Mouse (Mus musculus) natural killer cell, adult 2 months (primary cell): ENCODE measurements around the gene Ppt2.

Source experiments
- DNase-seq, 2 experiments: peaks; one replicate each; pipeline ENCODE4 v3.0.0; 2022; ENCODE audit warnings: low spot score in 2 of 2

Ppt2 gene

DNA sequence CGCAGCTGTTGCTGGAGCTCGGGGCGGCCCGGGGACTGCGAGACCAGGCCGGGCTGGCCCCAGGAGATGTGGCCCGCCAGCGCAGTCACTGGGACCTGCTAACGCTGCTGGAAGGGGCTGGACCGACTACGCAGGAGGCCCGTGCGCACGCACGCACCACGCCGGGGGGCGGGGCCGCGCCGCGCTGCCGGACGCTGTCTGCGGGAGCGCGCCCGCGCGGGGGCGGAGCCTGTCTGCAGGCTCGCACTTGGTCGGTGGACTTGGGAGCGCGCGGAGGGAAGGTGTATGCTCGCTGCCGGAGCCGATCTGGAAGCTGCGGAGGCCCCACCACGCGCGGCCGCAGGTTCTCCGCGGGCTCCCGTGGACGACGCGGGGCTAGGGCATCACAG is 40.9 kb downstream of the Ppt2 start:
- peak; percentile 94 to 95 for DNase-seq

GRCm38 (mm10) chr17:34586796-34587422 is 41.4 kb downstream of the Ppt2 start:
- peak; percentile 60 to 63 for DNase-seq

GRCm38 (mm10) chr17:34585877-34586771 is 42.2 kb downstream of the Ppt2 start:
- no peak for DNase-seq

GRCm38 (mm10) chr17:34585121-34585520 is 43.2 kb downstream of the Ppt2 start:
- DNase-seq, result no peak

DNA sequence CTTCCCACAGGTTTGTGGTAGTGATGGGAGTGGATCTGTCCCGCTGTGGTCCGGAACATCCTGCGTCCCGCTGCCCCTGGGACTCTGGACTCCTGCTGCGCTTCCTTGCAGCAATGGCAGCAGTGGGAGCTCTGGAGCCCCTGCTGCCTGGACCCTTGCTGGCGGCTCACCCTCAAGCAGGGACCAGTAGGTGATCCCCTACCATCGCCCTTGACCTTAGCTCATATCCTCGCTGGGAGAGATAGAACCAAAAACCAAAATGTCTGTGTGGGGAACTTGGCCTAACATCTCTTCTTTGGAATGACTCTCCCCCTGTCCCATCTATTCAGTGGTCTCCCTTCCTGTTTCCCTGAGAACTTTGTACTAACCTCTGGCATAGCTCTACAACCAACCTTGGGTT is 44.5 kb downstream of the Ppt2 start:
- no peak for DNase-seq

- DNase-seq, result no peak
These were observed 44.9 kb downstream of the Ppt2 start for GRCm38 (mm10) chr17:34583397-34583796.

- DNase-seq, result no peak
These were observed 45.8 kb downstream of the Ppt2 start for GRCm38 (mm10) chr17:34582528-34582927.

DNA sequence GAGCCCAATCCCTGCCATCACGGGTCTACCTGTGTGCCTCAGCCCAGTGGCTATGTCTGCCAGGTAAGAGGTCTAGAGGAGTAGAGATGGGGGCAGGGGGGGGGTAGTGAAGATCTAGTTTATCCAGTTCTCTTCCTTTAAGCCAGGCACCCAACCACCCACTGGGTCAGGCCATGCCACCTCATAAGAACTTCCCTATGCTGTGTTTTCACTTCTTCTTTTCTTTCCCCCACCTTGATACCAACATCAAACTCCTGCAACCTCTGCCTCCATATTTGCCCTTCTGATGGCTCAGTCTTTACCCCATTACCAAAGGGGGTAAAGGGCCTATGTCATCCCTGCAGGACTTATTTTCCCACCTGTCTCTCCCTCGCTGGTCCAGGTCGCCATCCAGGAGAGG is 50.2 kb downstream of the Ppt2 start:
- peak in 1 of 2 experiments; percentile 54 for DNase-seq

GRCm38 (mm10) chr17:34576577-34576976 is 51.7 kb downstream of the Ppt2 start:
- no peak for DNase-seq

- DNase-seq, result no peak
These were observed 55.9 kb downstream of the Ppt2 start for GRCm38 (mm10) chr17:34572361-34572760.

- no peak for DNase-seq
These were observed 56.4 kb downstream of the Ppt2 start for GRCm38 (mm10) chr17:34571875-34572274.

GRCm38 (mm10) chr17:34569919-34570318 is 58.4 kb downstream of the Ppt2 start:
- DNase-seq, result no peak

DNA sequence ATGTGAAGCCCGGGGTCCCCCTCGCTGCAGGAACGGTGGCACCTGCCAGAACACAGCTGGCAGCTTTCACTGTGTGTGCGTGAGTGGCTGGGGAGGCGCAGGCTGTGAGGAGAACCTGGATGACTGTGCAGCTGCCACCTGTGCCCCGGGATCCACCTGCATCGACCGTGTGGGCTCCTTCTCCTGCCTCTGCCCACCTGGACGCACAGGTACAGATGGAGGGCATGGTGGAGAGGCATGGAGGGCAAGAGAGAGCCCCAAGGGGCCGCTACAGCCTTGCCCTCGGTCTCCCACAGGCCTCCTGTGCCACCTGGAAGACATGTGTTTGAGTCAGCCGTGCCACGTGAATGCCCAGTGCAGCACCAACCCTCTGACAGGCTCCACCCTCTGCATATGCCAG is 59.9 kb downstream of the Ppt2 start:
- DNase-seq, result no peak

DNA sequence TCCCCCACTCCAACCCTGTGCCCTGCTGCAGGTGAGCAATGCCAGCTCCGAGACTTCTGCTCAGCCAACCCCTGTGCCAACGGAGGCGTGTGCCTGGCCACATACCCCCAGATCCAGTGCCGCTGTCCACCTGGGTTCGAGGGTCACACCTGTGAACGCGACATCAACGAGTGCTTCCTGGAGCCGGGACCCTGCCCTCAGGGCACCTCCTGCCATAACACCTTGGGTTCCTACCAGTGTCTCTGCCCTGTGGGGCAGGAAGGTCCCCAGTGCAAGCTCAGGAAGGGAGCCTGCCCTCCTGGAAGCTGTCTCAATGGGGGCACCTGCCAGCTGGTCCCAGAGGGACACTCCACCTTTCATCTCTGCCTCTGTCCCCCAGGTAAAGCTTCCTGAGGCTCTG is 61.0 kb downstream of the Ppt2 start:
- no peak for DNase-seq
